Mouse (Mus musculus) liver, embryonic 14.5 days (tissue): ENCODE results near the gene Zdhhc7.

Experiments
- CTCF ChIP-seq: IDR thresholded peaks from 2 replicates; pipeline ENCODE4 v1.5.1; 2016; ENCODE audit warnings: antibody characterized with exemption, low read depth, control low read depth
- EP300 ChIP-seq: IDR thresholded peaks from 2 replicates; pipeline ENCODE4 v1.6.1; 2016; ENCODE audit warnings: antibody characterized with exemption, low read depth

GRCm38 (mm10) chr8:120138958-120139357 lies 37.7 kb upstream of the Zdhhc7 start:
- TF ChIP-seq CTCF (no peak), EP300 (no peak)
